Comparison of ENCODE assay signal across 10 mouse cellular contexts in the genomic region with DNA sequence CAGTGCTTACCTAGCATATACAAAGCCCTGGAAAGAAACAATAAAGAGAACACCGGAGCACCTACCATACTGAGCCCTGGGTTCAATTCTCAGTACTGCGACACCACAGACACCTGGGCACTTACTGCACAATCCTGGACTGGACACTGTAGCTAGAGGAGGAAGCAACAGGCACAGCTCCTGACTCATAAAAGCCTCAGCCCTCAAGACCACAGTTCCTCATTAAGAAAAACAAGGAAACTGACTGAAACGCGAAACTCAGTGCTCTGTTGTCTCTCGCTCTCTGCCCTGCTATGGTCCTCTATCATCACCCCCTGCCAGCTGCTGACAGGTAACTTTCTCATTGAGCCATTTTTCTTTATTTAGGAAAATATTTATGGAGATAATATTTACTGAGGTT. TPM values are rescaled to one million over a fixed set of nuclear protein-coding genes. Genes with fewer than 3 reads are reported as not detected.
DNase-seq lines count a peak whose midpoint lies in the region; ATAC-seq and TF ChIP-seq lines count a peak whose summit lies in the region.
"Had no signal": no experiment of that assay in that cellular context is flagged by ENCODE, and none has a peak within 500 bp of the region (broad histone marks: within the 10 kb centered on the region; RNA-seq: fewer than 3 reads in every experiment).

A gene (plus strand): TSS at position 242 of the 400 bp plus-strand sequence.

- H3K4me2 ChIP-seq in midbrain, postnatal 0 days (ENCODE audit: low read depth, low read length, poor library complexity, severe bottlenecking): no peak within 1 kb of the TSS
- no peak within 1 kb of the TSS for H3K4me2 ChIP-seq in intestine, embryonic 16.5 days (ENCODE audit: low read depth, low read length)
- no peak within 1 kb of the TSS for H3K4me2 ChIP-seq in stomach, embryonic 14.5 days (replicated peaks; ENCODE audit: low read depth, low read length)

- ATAC-seq in midbrain, postnatal 0 days (ENCODE audit: low FRiP score): no peak
- no peak for ATAC-seq in intestine, embryonic 16.5 days
- no peak for ATAC-seq in stomach, embryonic 14.5 days (ENCODE audit: insufficient number of reproducible peaks, insufficient read depth, low FRiP score, low read depth)

- no peak for TF ChIP-seq CTCF in midbrain, postnatal 0 days (IDR thresholded peaks at IDR 0.05)

- H3K27me3 ChIP-seq in midbrain, embryonic 10.5 days (ENCODE audit: low read depth, poor library complexity, severe bottlenecking): no peaks in the 10 kb centered on the region
- H3K27me3 ChIP-seq in midbrain, postnatal 0 days (ENCODE audit: insufficient read depth, low read length): no peaks in the 10 kb centered on the region
- no peaks in the 10 kb centered on the region for H3K27me3 ChIP-seq in intestine, embryonic 16.5 days (replicated peaks; ENCODE audit: control insufficient read depth, insufficient read depth, low read length)
- H3K27me3 ChIP-seq in stomach, embryonic 14.5 days (ENCODE audit: control insufficient read depth, insufficient read depth, low read length): no peaks in the 10 kb centered on the region
- H3K27me3 ChIP-seq: liver, embryonic 15.5 days had no signal

- no peak within 1 kb of the TSS for H3K27ac ChIP-seq in midbrain, embryonic 10.5 days (replicated peaks)
- no peak within 1 kb of the TSS for H3K27ac ChIP-seq in midbrain, postnatal 0 days (ENCODE audit: low read depth, low read length)
- H3K27ac ChIP-seq in intestine, embryonic 16.5 days (ENCODE audit: low read length): no peak within 1 kb of the TSS
- H3K27ac ChIP-seq in stomach, embryonic 14.5 days (ENCODE audit: low read length): no peak within 1 kb of the TSS
- H3K27ac ChIP-seq: liver, embryonic 15.5 days had no signal

- H3K36me3 ChIP-seq in midbrain, embryonic 10.5 days: peaks cover 53% of the 10 kb centered on the region
- H3K36me3 ChIP-seq in midbrain, postnatal 0 days (ENCODE audit: insufficient read depth, low read length): peaks cover 32% of the 10 kb centered on the region
- H3K36me3 ChIP-seq in intestine, embryonic 16.5 days (ENCODE audit: control insufficient read depth, insufficient read depth, low read length): peaks cover 4% of the 10 kb centered on the region
- H3K36me3 ChIP-seq in stomach, embryonic 14.5 days (ENCODE audit: control insufficient read depth, insufficient read depth, low read length): peaks cover 21% of the 10 kb centered on the region

- intact Hi-C loops in gastrocnemius, postnatal 14 days (cut with DNase I; ENCODE audit: low total_unique reads): no loop called here
- intact Hi-C loops in left cerebral cortex, postnatal 10 days (cut with DNase I): no loop called here

- WGBS in midbrain, embryonic 10.5 days: 86% methylated on average over 5 of the region's 5 CpGs
- WGBS in midbrain, postnatal 0 days: 86% methylated on average over 5 of the region's 5 CpGs
- 91% methylated on average over 5 of the region's 5 CpGs for WGBS in intestine, embryonic 16.5 days
- 76% methylated on average over 5 of the region's 5 CpGs for WGBS in stomach, embryonic 14.5 days

- peaks cover 31% of the 10 kb centered on the region for H3K4me1 ChIP-seq in midbrain, embryonic 10.5 days
- peaks cover 22% of the 10 kb centered on the region for H3K4me1 ChIP-seq in midbrain, postnatal 0 days (ENCODE audit: insufficient read depth, low read length)
- H3K4me1 ChIP-seq in intestine, embryonic 16.5 days (ENCODE audit: control insufficient read depth, insufficient read depth, low read length): peaks cover 21% of the 10 kb centered on the region; the same call in 1 of the 2 replicates
- peaks cover 5% of the 10 kb centered on the region; the same call in 1 of the 2 replicates for H3K4me1 ChIP-seq in stomach, embryonic 14.5 days (ENCODE audit: control insufficient read depth, insufficient read depth, low read length)

- DNase-seq in gastrocnemius, adult 18-20 months (ENCODE audit: low spot score): no peak
- DNase-seq in gastrocnemius, postnatal 14 days: no peak
- no peak for DNase-seq in midbrain, embryonic 10.5 days (ENCODE audit: low spot score)
- no peak for DNase-seq in midbrain, postnatal 0 days (ENCODE audit: low spot score)
- no peak for DNase-seq in ovary, postnatal 36 days (ENCODE audit: low spot score)
- DNase-seq in left cerebral cortex, postnatal 10 days (ENCODE audit: extremely low spot score in 1 of 2, low spot score in 2 of 2): no peak
- DNase-seq: cerebellum, adult 9-11 months had no signal

- H3K9ac ChIP-seq in midbrain, postnatal 0 days (replicated peaks; ENCODE audit: low read length, poor library complexity, severe bottlenecking): no peak within 1 kb of the TSS
- H3K9ac ChIP-seq in intestine, embryonic 16.5 days (ENCODE audit: low read depth, low read length): no peak within 1 kb of the TSS
- no peak within 1 kb of the TSS for H3K9ac ChIP-seq in stomach, embryonic 14.5 days (replicated peaks; ENCODE audit: low read depth, low read length)

- no peaks in the 10 kb centered on the region for H3K9me3 ChIP-seq in midbrain, embryonic 10.5 days (replicated peaks)
- no peaks in the 10 kb centered on the region for H3K9me3 ChIP-seq in midbrain, postnatal 0 days (ENCODE audit: low read length)
- no peaks in the 10 kb centered on the region for H3K9me3 ChIP-seq in intestine, embryonic 16.5 days (ENCODE audit: control insufficient read depth, low read length)
- H3K9me3 ChIP-seq in stomach, embryonic 14.5 days (ENCODE audit: control insufficient read depth, low read depth, low read length): no peaks in the 10 kb centered on the region
- H3K9me3 ChIP-seq: liver, embryonic 15.5 days had no signal

- H3K4me3 ChIP-seq in midbrain, embryonic 10.5 days: no peak within 1 kb of the TSS
- no peak within 1 kb of the TSS for H3K4me3 ChIP-seq in midbrain, postnatal 0 days (ENCODE audit: low read depth, low read length)
- no peak within 1 kb of the TSS for H3K4me3 ChIP-seq in intestine, embryonic 16.5 days (ENCODE audit: low read length)
- H3K4me3 ChIP-seq in stomach, embryonic 14.5 days (ENCODE audit: low read depth, low read length): no peak within 1 kb of the TSS

RNA-seq across cellular contexts. Expression of the gene that starts here (rescaled TPM):
- total RNA-seq in gastrocnemius, adult 18-20 months (2021): 10 to 100 TPM; 12.1 to 12.2 TPM
- 1 to 10 TPM; 7.3 to 7.4 TPM for total RNA-seq in gastrocnemius, postnatal 14 days (2021)
- polyA plus RNA-seq in midbrain, embryonic 10.5 days (2016; fragmentation: Nextera tagmentation; extraction: Ambion mirVana): 14.3 and 15.1 TPM in 2 replicates
- 6.5 and 9.6 TPM in 2 replicates for total RNA-seq in midbrain, postnatal 0 days (2014; rRNA removed)
- 8.7 and 8.9 TPM in 2 replicates for polyA plus RNA-seq in midbrain, postnatal 0 days (2015; fragmentation: Nextera tagmentation; extraction: Ambion mirVana)
- polyA plus RNA-seq in intestine, embryonic 16.5 days (2015; fragmentation: Nextera tagmentation; extraction: Ambion mirVana): 16.7 and 18.5 TPM in 2 replicates
- 29.5 and 30.4 TPM in 2 replicates for polyA plus RNA-seq in stomach, embryonic 14.5 days (2014; fragmentation: Nextera tagmentation; extraction: Ambion mirVana)
- 1 to 10 TPM; 5.9 to 7.9 TPM for total RNA-seq in left cerebral cortex, postnatal 10 days (2021)
